Mouse (Mus musculus): ENCODE data around the gene Nfatc3.

GRCm38 (mm10) chr8:106131021-106131420, 72.4 kb downstream of the Nfatc3 start:
- TF ChIP-seq EP300 (IDR thresholded peaks at IDR 0.05; ENCODE audit: low read depth) (no peak), CTCF (IDR thresholded peaks at IDR 0.05; ENCODE audit: low read depth) (no peak)

All from liver, embryonic 14.5 days (tissue).